Mouse (Mus musculus) heart, embryonic 15.5 days (tissue): Measurements from ENCODE around the gene Olah. TPM values are rescaled to one million over a fixed set of nuclear protein-coding genes. Genes with fewer than 3 reads are reported as not detected.

Source experiments
- ATAC-seq: fragments of 200-750 bp; cut with Nextera tagmentation; replicated peaks from 2 replicates; pipeline ENCODE4 v1.8.0; 2017; ENCODE audit warnings: low read depth, moderate TSS enrichment; ENCODE audit not compliant: insufficient number of reproducible peaks, insufficient read depth, low FRiP score
- H3K27ac ChIP-seq: fragments of 300-500 bp; sonication (generic); 2 replicates; pipeline ENCODE4 v1.5.1; 2015; ENCODE audit warnings: mild to moderate bottlenecking, inconsistent platforms
- H3K27me3 ChIP-seq: fragments of 300-500 bp; sonication (generic); 2 replicates; pipeline ENCODE4 v1.6.1; 2015; ENCODE audit warnings: inconsistent platforms
- H3K36me3 ChIP-seq: fragments of 300-500 bp; sonication (generic); 2 replicates; pipeline ENCODE4 v1.6.1; 2015; ENCODE audit warnings: mild to moderate bottlenecking, inconsistent platforms
- H3K4me1 ChIP-seq: fragments of 300-500 bp; sonication (generic); replicated peaks from 2 replicates; pipeline ENCODE4 v1.6.1; 2015; ENCODE audit warnings: inconsistent platforms
- H3K4me2 ChIP-seq: fragments of 300-500 bp; sonication (generic); 2 replicates; pipeline ENCODE4 v1.6.1; 2015; ENCODE audit warnings: inconsistent platforms, mild to moderate bottlenecking, moderate library complexity
- H3K4me3 ChIP-seq: fragments of 300-500 bp; sonication (generic); 2 replicates; pipeline ENCODE4 v1.5.1; 2015; ENCODE audit warnings: mild to moderate bottlenecking, inconsistent platforms
- H3K9ac ChIP-seq: fragments of 300-500 bp; sonication (generic); 2 replicates; pipeline ENCODE4 v1.6.1; 2015; ENCODE audit warnings: mild to moderate bottlenecking, inconsistent platforms
- H3K9me3 ChIP-seq: fragments of 300-500 bp; sonication (generic); replicated peaks from 2 replicates; pipeline ENCODE4 v1.6.1; 2016; ENCODE audit warnings: inconsistent platforms
- WGBS: fragments of 180-500 bp; shearing (Covaris S2); methylation state at CpG from one replicate; pipeline ENCODE4 v1.1.7; 2015; ENCODE audit warnings: mixed read lengths; 5-methylcytosine and 5-hydroxymethylcytosine counted together
- polyA plus RNA-seq: library from polyadenylated mRNA; unstranded; fragments of >200 nt; fragmentation: Nextera tagmentation; extraction: Ambion mirVana; gene quantifications from 2 replicates; pipeline ENCODE4 v1.2.1, GENCODE M21; 2015

Gene Olah
- polyA plus RNA-seq, 1 experiment from 2014 or later, result not detected

DNA sequence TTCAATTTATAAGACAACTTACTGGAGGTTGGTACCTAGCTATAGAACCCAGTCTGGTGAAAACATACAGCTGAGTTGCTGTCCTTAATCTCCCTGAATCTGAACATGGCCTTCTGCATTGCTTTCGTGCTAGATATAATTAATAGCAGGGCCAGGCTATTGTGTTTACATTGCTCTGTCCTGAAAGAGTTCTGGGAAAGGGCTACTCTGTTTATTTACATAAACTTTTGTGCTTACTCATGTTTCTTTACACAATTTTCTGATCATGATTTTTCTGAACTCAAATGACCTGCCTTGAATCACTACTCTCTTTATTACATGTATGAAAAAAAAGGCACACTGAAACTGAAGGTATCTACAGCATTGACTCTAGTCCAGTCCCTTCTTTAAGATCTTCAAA is 18.7 kb upstream of the Olah start:
- Histone ChIP-seq H3K36me3 (no peaks in the 10 kb centered on the region), H3K4me2 (no peak overlapping the region), H3K27ac (no peak overlapping the region), H3K27me3 (peaks cover 17% of the 10 kb centered on the region), H3K4me3 (no peak overlapping the region), H3K4me1 (peaks cover 6% of the 10 kb centered on the region; the same call in 1 of the 2 replicates), H3K9ac (no peak overlapping the region), H3K9me3 (no peaks in the 10 kb centered on the region)
- ATAC-seq, result no peak
- 67% methylated on average over 1 of the region's 1 CpGs for WGBS

DNA sequence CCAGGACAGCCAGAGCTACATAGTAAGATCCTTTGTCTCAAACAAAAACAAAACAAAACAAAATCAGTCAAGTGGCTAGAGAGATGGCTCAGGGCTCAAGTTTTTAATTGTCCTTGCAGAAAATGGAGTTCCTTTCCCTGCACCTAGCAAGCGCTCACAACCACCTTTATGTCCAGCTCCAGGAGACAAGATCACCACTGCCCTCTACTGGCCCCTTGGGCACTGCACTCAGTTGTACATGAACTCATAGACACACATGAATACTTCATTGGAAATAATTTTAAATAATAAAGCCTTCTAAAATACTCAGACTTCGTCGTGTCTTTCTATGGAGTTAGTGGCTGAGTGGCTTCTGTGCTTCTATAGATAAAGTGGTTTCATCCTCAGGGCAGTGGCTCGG is 17.2 kb upstream of the Olah start:
- H3K36me3 ChIP-seq, result no peaks in the 10 kb centered on the region
- no peak overlapping the region for H3K4me3 ChIP-seq
- H3K27ac ChIP-seq, result no peak overlapping the region
- H3K4me1 ChIP-seq, result peaks cover 4% of the 10 kb centered on the region; the same call in 1 of the 2 replicates
- no peaks in the 10 kb centered on the region for H3K9me3 ChIP-seq
- no peak overlapping the region for H3K9ac ChIP-seq
- H3K27me3 ChIP-seq, result peaks cover 17% of the 10 kb centered on the region
- WGBS, result 38% methylated on average over 4 of the region's 4 CpGs
- H3K4me2 ChIP-seq, result no peak overlapping the region
- no peak for ATAC-seq

DNA sequence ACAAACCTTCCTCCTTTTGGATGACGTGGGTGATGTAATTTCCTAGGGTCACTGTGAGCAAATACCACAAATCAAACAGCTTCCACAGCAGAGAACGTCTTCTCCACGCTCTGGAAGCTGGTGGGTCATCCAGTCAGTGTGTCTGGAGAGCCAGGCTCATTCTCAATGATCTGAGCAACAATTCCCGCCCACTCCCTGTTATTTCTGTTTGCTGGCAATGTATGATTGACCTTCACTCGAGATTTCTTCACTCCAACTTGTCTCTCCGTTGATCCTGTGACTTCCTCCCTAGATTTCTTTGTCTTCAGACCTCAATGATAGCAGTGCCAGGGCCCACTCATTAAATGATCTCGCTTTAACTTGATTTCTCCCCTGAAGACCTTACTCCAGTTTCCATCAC is 10.7 kb upstream of the Olah start:
- ATAC-seq, result no peak
- no peaks in the 10 kb centered on the region for H3K27me3 ChIP-seq
- 68% methylated on average over 7 of the region's 7 CpGs for WGBS

DNA sequence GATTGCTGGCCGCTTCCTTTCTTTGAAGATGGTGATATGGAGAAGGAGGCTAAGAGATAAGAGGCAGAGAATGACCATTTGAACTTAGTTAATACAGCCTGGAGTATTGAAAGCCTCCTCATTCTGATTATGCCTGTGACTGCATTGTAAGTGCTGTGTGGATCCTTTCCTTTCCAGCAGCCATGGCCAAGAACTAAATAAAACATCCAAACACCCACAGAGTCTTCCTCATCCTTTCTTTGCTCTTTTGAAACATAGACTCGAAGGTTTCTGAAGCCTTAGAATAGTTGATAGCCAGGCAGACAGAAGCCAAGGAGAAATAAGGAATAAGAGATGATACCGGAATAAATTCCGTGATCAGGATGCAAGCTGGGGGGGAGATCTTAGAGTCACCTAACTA is 9.0 kb upstream of the Olah start:
- H3K27ac ChIP-seq, result no peak overlapping the region
- H3K9me3 ChIP-seq, result no peaks in the 10 kb centered on the region
- no peaks in the 10 kb centered on the region for H3K36me3 ChIP-seq
- 70% methylated on average over 4 of the region's 4 CpGs for WGBS
- no peak for ATAC-seq
- no peak overlapping the region for H3K9ac ChIP-seq
- H3K4me3 ChIP-seq, result no peak overlapping the region
- no peaks in the 10 kb centered on the region for H3K27me3 ChIP-seq
- H3K4me2 ChIP-seq, result no peak overlapping the region
- no peaks in the 10 kb centered on the region for H3K4me1 ChIP-seq

More for the DNA sequence above, 10.7 kb upstream of the Olah start:
- no peak overlapping the region for H3K9ac ChIP-seq
- no peak overlapping the region for H3K4me3 ChIP-seq
- no peaks in the 10 kb centered on the region for H3K36me3 ChIP-seq
- H3K27ac ChIP-seq, result no peak overlapping the region
- H3K9me3 ChIP-seq, result no peaks in the 10 kb centered on the region
- no peak overlapping the region for H3K4me2 ChIP-seq
- H3K4me1 ChIP-seq, result no peaks in the 10 kb centered on the region

DNA sequence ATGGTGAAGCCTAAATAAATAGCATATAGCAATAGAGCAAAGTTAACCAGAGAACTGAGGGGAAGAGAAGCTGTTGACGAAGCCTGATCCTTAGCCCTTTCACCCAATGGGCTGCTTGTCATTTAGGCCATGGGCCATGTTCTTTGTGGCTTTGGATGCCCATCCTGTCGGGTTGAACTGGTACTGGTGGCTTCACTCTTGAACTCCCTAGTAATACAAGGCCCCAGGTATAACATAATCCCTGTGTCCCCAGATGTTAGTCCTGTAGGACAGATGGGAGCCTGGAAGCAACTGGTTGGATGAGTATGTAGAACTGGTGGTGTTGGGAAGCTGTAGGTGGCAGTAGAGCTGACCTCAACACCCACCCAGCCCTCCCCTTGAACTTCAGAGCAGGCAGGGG is 5.1 kb downstream of the Olah start:
- no peaks in the 10 kb centered on the region for H3K27me3 ChIP-seq
- no peak overlapping the region for H3K4me3 ChIP-seq
- no peaks in the 10 kb centered on the region for H3K4me1 ChIP-seq
- no peaks in the 10 kb centered on the region for H3K36me3 ChIP-seq
- ATAC-seq, result no peak
- no peak overlapping the region for H3K27ac ChIP-seq
- H3K4me2 ChIP-seq, result no peak overlapping the region
- no peak overlapping the region for H3K9ac ChIP-seq
- H3K9me3 ChIP-seq, result no peaks in the 10 kb centered on the region
- WGBS, result 71% methylated on average over 2 of the region's 2 CpGs

DNA sequence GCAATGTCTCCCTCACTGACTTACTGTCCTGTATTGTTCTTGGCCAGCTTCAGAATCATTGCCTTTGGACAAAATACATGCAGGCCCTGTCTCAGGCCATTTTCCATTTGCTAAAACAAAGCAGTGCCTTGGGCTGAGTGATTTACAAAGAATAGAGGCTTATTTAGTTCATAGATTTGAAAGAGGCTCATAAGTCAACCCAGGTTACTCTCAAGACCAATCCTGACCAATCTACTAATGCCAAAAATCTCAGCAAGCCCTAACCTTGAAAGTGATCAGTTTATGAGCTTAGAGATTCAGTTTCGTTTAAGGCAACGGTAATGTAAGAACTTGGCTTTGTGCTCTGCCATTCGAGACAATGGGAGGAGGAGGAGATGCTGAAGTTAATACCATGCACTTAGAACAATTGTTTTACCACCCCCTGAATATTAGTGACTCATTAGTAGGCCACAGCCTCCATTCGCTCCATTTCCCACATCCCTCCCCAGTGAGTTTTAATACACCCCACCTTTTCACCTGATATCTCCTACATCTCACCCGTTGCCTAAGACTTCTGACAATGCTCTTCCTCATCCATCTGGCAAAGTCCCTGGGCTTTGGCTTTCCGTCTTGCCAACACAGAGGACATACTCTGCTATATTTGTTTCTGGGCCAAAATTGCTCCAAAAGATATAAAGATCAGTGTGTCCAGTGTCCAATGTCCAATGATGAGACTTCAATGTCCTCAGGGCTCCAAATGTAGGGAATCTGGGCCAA is 9.7 kb downstream of the Olah start:
- H3K4me1 ChIP-seq, result no peaks in the 10 kb centered on the region
- H3K9me3 ChIP-seq, result no peaks in the 10 kb centered on the region
- no peak overlapping the region for H3K4me2 ChIP-seq
- WGBS, result 76% methylated on average over 6 of the region's 6 CpGs
- no peak overlapping the region for H3K9ac ChIP-seq
- no peak for ATAC-seq
- H3K27ac ChIP-seq, result no peak overlapping the region
- H3K27me3 ChIP-seq, result no peaks in the 10 kb centered on the region
- no peak overlapping the region for H3K4me3 ChIP-seq
- no peaks in the 10 kb centered on the region for H3K36me3 ChIP-seq

DNA sequence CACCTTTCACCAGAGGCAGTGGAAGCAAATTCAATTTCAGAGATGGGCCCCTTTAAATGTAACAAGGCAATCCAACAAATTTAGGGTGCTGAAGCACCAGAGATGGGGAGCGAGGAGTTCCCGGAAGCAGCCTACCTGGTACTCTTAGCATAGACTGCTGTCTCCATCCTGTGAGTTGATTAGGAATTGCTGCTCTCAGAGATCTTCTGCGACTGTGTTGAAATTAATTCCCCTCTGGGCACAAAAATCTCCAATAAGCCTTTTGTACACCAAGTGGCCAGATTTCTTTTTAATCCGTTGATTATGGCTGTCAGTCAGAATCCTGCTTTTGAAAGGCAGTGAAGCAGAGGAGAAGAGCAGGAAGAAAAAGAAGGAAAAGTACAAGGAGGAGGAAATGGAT is 31.9 kb downstream of the Olah start:
- 66% methylated on average over 4 of the region's 4 CpGs for WGBS
- no peak overlapping the region for H3K4me3 ChIP-seq
- ATAC-seq, result no peak

DNA sequence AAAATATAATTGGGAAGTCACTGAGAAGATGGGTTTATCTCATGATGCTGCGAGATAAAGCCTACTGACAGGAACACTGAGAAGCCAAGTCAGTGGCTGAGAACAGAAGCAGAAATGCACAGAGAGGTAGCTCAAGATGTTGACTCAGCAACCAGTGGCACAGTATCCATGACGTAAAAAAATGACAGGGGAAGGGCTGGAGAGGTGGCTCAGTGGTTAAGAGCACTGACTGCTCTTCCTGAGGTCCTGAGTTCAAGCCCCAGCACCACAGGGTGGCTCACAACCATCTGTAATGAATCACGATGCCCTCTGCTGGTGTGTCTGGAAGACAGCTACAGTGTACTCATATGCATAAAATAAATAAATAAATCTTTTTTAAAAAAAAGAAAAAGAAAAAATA is 35.9 kb downstream of the Olah start:
- Histone ChIP-seq H3K9ac (no peak overlapping the region), H3K27ac (no peak overlapping the region), H3K4me1 (no peaks in the 10 kb centered on the region), H3K4me3 (no peak overlapping the region), H3K27me3 (no peaks in the 10 kb centered on the region), H3K9me3 (no peaks in the 10 kb centered on the region), H3K36me3 (no peaks in the 10 kb centered on the region), H3K4me2 (no peak overlapping the region)
- ATAC-seq, result no peak
- 70% methylated on average over 3 of the region's 3 CpGs for WGBS

More for the DNA sequence above, 31.9 kb downstream of the Olah start:
- no peaks in the 10 kb centered on the region for H3K9me3 ChIP-seq
- no peaks in the 10 kb centered on the region for H3K4me1 ChIP-seq
- no peaks in the 10 kb centered on the region for H3K36me3 ChIP-seq
- no peaks in the 10 kb centered on the region for H3K27me3 ChIP-seq
- no peak overlapping the region for H3K27ac ChIP-seq
- H3K4me2 ChIP-seq, result no peak overlapping the region
- H3K9ac ChIP-seq, result no peak overlapping the region

DNA sequence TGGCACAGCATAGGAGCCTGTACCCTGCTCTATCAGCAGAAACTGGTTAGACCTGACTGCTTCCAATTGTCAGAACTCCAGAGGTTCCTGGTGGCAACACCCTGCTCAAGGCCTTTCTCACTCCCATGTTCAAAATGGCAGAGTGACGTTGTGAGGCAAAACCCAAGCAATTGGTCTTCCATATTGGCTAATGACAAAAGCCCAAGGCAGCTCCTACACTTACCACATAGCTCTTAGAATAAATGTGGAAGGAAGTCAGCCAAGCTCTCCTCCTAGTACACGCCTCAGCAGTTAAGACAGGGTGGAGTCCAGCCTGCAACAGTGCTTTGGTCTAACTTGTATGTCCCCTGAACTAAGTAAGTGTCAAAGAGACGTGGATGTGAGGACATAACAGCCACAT is 39.1 kb downstream of the Olah start:
- H3K9ac ChIP-seq, result no peak overlapping the region
- no peak overlapping the region for H3K4me2 ChIP-seq
- no peak overlapping the region for H3K4me3 ChIP-seq
- H3K9me3 ChIP-seq, result no peaks in the 10 kb centered on the region
- WGBS, result 64% methylated on average over 3 of the region's 3 CpGs
- H3K27ac ChIP-seq, result no peak overlapping the region
- H3K27me3 ChIP-seq, result no peaks in the 10 kb centered on the region
- no peaks in the 10 kb centered on the region for H3K4me1 ChIP-seq
- no peaks in the 10 kb centered on the region for H3K36me3 ChIP-seq
- no peak for ATAC-seq

DNA sequence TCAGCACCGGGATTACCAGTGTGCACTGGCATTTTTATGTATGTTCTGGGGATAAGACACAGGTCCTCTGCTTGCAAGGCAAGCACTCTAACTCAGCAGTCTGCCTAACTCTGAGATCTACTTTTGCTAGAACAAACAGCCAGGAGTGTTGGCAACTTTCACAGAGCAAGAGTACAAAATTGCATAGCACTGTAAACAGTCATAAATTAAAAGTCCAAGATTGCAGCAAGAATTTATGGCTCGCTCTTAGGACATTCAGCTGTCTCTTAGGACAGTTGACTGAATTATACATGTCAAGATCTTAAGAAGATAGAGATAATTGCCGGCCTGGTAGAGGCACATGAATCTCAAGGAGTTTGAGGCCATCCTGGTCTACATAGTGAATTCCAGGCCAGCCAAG is 40.7 kb downstream of the Olah start:
- Histone ChIP-seq H3K4me1 (no peaks in the 10 kb centered on the region), H3K9ac (no peak overlapping the region), H3K4me2 (no peak overlapping the region), H3K9me3 (no peaks in the 10 kb centered on the region), H3K4me3 (no peak overlapping the region), H3K36me3 (no peaks in the 10 kb centered on the region), H3K27ac (no peak overlapping the region), H3K27me3 (no peaks in the 10 kb centered on the region)
- ATAC-seq, result no peak
- 73% methylated on average over 3 of the region's 3 CpGs for WGBS

DNA sequence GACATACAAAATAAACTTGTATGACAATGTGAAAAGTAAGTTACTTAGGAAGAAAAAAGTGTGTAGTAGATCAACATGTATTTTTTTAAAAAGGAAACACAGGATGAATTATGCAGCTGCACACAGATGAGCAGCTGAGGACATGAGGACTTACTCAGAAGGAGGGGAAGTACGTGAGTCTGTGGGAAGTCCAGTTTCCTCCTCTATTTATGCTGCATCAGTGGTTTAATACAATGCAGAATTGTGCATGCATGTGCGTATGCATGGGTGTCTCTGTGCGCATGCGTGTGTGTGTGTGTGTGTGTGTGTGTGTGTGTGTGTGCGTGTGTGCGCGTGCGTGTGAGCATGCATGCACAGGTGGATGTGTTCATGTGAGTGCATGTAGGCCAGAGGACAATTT is 41.2 kb downstream of the Olah start:
- no peak for ATAC-seq

DNA sequence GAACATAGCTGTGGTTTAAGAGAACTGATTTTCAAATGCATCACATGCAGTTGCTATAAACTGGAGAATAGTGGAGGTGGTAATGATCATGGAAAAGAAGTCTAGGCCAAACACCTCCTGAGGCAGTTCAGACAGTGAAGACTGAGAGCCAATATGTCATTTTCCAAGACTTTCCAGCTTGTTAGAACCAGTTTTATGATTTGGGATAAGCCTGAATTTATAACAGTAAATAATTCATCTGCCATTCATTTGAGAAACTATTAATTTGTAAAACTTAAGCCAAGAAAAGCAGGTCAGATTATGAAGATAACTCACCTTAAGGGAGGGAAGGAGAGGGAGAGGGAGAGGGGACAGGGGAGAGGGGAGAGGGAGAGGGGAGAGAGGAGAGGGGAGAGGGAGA is 43.9 kb downstream of the Olah start:
- Histone ChIP-seq H3K36me3 (no peaks in the 10 kb centered on the region), H3K9ac (no peak overlapping the region), H3K4me1 (no peaks in the 10 kb centered on the region), H3K4me2 (no peak overlapping the region), H3K27ac (no peak overlapping the region), H3K27me3 (no peaks in the 10 kb centered on the region), H3K4me3 (no peak overlapping the region), H3K9me3 (no peaks in the 10 kb centered on the region)
- ATAC-seq, result no peak

More for the DNA sequence above, 41.2 kb downstream of the Olah start:
- Histone ChIP-seq H3K27me3 (no peaks in the 10 kb centered on the region), H3K4me3 (no peak overlapping the region), H3K9me3 (no peaks in the 10 kb centered on the region), H3K4me1 (no peaks in the 10 kb centered on the region), H3K4me2 (no peak overlapping the region), H3K9ac (no peak overlapping the region), H3K36me3 (no peaks in the 10 kb centered on the region), H3K27ac (no peak overlapping the region)
- WGBS, result 88% methylated on average over 8 of the region's 8 CpGs
